Mouse (Mus musculus) lung, adult 2 months (tissue): Measurements from ENCODE around the gene Ssmem1.

Experiments
- CTCF ChIP-seq: fragments of 200-500 bp; IDR thresholded peaks from 2 replicates; pipeline ENCODE4 v1.5.1; 2011; ENCODE audit warnings: mild to moderate bottlenecking, low read length, control low read depth; ENCODE audit not compliant: insufficient read depth
- POLR2A ChIP-seq: fragments of 200-500 bp; IDR thresholded peaks from 2 replicates; pipeline ENCODE4 v1.6.1; 2011; ENCODE audit warnings: low read depth, mild to moderate bottlenecking, control low read depth, low read length, borderline replicate concordance; ENCODE audit errors: extremely low read depth

DNA sequence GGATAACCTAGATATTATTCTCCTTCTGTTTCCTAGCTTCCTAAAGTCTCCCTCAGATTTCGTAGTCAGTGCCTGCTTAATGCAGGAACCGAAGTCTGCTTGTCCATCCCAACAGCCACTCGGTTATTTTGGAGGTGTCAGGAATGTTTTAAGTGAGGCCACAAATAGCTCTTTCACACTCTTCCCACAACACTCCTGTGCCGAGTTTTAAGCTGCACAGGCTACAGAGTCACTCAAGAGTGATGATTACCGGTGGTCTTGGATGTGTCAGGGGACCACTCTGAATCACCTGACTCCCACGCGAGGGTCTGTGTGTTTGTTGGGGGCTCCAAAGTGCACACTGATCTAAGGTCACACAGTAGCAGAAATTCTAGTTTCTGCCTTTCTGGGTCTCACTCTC is 36.0 kb downstream of the Ssmem1 start:
- no peak for TF ChIP-seq CTCF
- no peak for TF ChIP-seq POLR2A
